Mouse (Mus musculus) liver, embryonic 11.5 days (tissue): ENCODE results near the gene Lgals3bp. TPM values are rescaled to one million over a fixed set of nuclear protein-coding genes. Genes with fewer than 3 reads are reported as not detected.

Source experiments
- ATAC-seq: fragments of 200-750 bp; cut with Nextera tagmentation; replicated peaks from 2 replicates; pipeline ENCODE4 v1.8.0; 2017; ENCODE audit warnings: moderate number of reproducible peaks, mild to moderate bottlenecking, moderate TSS enrichment, moderate library complexity; ENCODE audit not compliant: low FRiP score
- DNase-seq: peaks from one replicate; pipeline ENCODE4 v3.0.0-alpha.2; 2017; ENCODE audit warnings: low spot score
- H3K27ac ChIP-seq: fragments of 300-500 bp; sonication (generic); 2 replicates; pipeline ENCODE4 v1.5.1; 2014; ENCODE audit warnings: mild to moderate bottlenecking, low read depth, low read length, control low read depth
- H3K27me3 ChIP-seq: fragments of 300-500 bp; sonication (generic); replicated peaks from 2 replicates; pipeline ENCODE4 v1.6.1; 2014; ENCODE audit warnings: low read length, mixed read lengths; ENCODE audit not compliant: control insufficient read depth, insufficient read depth
- H3K36me3 ChIP-seq: fragments of 300-500 bp; sonication (generic); 2 replicates; pipeline ENCODE4 v1.6.1; 2014; ENCODE audit warnings: mild to moderate bottlenecking, low read length, moderate library complexity, mixed read lengths; ENCODE audit not compliant: control insufficient read depth, insufficient read depth
- H3K4me1 ChIP-seq: fragments of 300-500 bp; sonication (generic); replicated peaks from 2 replicates; pipeline ENCODE4 v1.6.1; 2014; ENCODE audit warnings: low read length, mixed read lengths; ENCODE audit not compliant: control insufficient read depth, insufficient read depth
- H3K4me2 ChIP-seq: fragments of 300-500 bp; sonication (generic); 2 replicates; pipeline ENCODE4 v1.6.1; 2014; ENCODE audit warnings: mild to moderate bottlenecking, control low read depth, moderate library complexity
- H3K4me3 ChIP-seq: fragments of 300-500 bp; sonication (generic); 2 replicates; pipeline ENCODE4 v1.5.1; 2014; ENCODE audit warnings: low read depth, low read length, control low read depth
- H3K9ac ChIP-seq: fragments of 300-500 bp; sonication (generic); 2 replicates; pipeline ENCODE4 v1.6.1; 2014; ENCODE audit warnings: low read depth, low read length, control low read depth
- H3K9me3 ChIP-seq: fragments of 300-500 bp; sonication (generic); 2 replicates; pipeline ENCODE4 v1.6.1; 2016; ENCODE audit warnings: low read length, inconsistent platforms, mixed read lengths; ENCODE audit not compliant: control insufficient read depth
- WGBS: fragments of 180-500 bp; shearing (Covaris S2); extraction: QIAGEN DNeasy Blood & Tissue Kit; methylation state at CpG from one replicate; pipeline ENCODE4 v1.1.7; 2014; 5-methylcytosine and 5-hydroxymethylcytosine counted together
- polyA plus RNA-seq: library from polyadenylated mRNA; unstranded; fragments of >200 nt; fragmentation: Nextera tagmentation; extraction: Ambion mirVana; gene quantifications from 2 replicates; pipeline ENCODE4 v1.2.1, GENCODE M21; 2014

The Lgals3bp gene
- polyA plus RNA-seq, 1 experiment from 2014 or later, result 23.3 TPM

- peak overlapping the region; percentile 52; the same call in 1 of the 2 replicates for H3K27ac ChIP-seq
- H3K4me3 ChIP-seq, result no peak overlapping the region
- no peak overlapping the region for H3K9ac ChIP-seq
- peak overlapping the region; percentile 53 for H3K4me2 ChIP-seq
- ATAC-seq, result no peak
- WGBS, result 28% methylated on average over 3 of the region's 3 CpGs
- peaks cover 15% of the 10 kb centered on the region for H3K4me1 ChIP-seq
- H3K9me3 ChIP-seq, result no peaks in the 10 kb centered on the region
- H3K36me3 ChIP-seq, result no peaks in the 10 kb centered on the region
- no peak for DNase-seq
- H3K27me3 ChIP-seq, result peaks cover 9% of the 10 kb centered on the region; the same call in 1 of the 2 replicates
Measured at GRCm38 (mm10) chr11:118427266-118427779, 25.4 kb upstream of the Lgals3bp start.

GRCm38 (mm10) chr11:118426765-118427164 is 24.9 kb upstream of the Lgals3bp start:
- Histone ChIP-seq H3K4me1 (peaks cover 15% of the 10 kb centered on the region), H3K27ac (no peak overlapping the region), H3K4me2 (no peak overlapping the region), H3K27me3 (peaks cover 9% of the 10 kb centered on the region; the same call in 1 of the 2 replicates), H3K36me3 (no peaks in the 10 kb centered on the region), H3K9me3 (no peaks in the 10 kb centered on the region), H3K9ac (no peak overlapping the region), H3K4me3 (no peak overlapping the region)
- DNase-seq (no peak), ATAC-seq (no peak)
- 65% methylated on average over 5 of the region's 5 CpGs for WGBS

GRCm38 (mm10) chr11:118424621-118425335 is 22.9 kb upstream of the Lgals3bp start:
- Histone ChIP-seq H3K4me1 (peaks cover 15% of the 10 kb centered on the region), H3K4me3 (no peak overlapping the region), H3K36me3 (no peaks in the 10 kb centered on the region), H3K27me3 (peaks cover 9% of the 10 kb centered on the region; the same call in 1 of the 2 replicates), H3K9ac (no peak overlapping the region), H3K9me3 (no peaks in the 10 kb centered on the region), H3K4me2 (no peak overlapping the region), H3K27ac (no peak overlapping the region)
- ATAC-seq (no peak), DNase-seq (no peak)
- 57% methylated on average over 13 of the region's 13 CpGs for WGBS

GRCm38 (mm10) chr11:118423266-118423971 is 21.5 kb upstream of the Lgals3bp start:
- Histone ChIP-seq H3K27me3 (peaks cover 5% of the 10 kb centered on the region; the same call in 1 of the 2 replicates), H3K4me3 (no peak overlapping the region), H3K27ac (no peak overlapping the region), H3K4me2 (peak overlapping the region; percentile 23), H3K4me1 (peaks cover 15% of the 10 kb centered on the region), H3K9me3 (no peaks in the 10 kb centered on the region), H3K9ac (no peak overlapping the region), H3K36me3 (no peaks in the 10 kb centered on the region)
- peak; percentile 61 for DNase-seq
- no peak for ATAC-seq
- 9% methylated on average over 18 of the region's 18 CpGs for WGBS

- Histone ChIP-seq H3K4me1 (peaks cover 17% of the 10 kb centered on the region), H3K4me3 (no peak overlapping the region), H3K9me3 (no peaks in the 10 kb centered on the region), H3K27me3 (no peaks in the 10 kb centered on the region), H3K27ac (no peak overlapping the region), H3K36me3 (peaks cover 3% of the 10 kb centered on the region; the same call in 1 of the 2 replicates), H3K4me2 (no peak overlapping the region), H3K9ac (no peak overlapping the region)
- ATAC-seq, result no peak
- DNase-seq, result no peak
- 76% methylated on average over 7 of the region's 7 CpGs for WGBS
Measured at GRCm38 (mm10) chr11:118420261-118420660, 18.4 kb upstream of the Lgals3bp start.

GRCm38 (mm10) chr11:118418834-118419504 is 17.1 kb upstream of the Lgals3bp start, which contains the start of gene Cant1:
TSS of gene Cant1 (minus strand) at chr11:118419086.
- under 1% methylated on average over 50 of the region's 50 CpGs for WGBS
- peak within 1 kb of the TSS; percentile 49; the same call in 1 of the 2 replicates for H3K27ac ChIP-seq
- peak; percentile 91 for DNase-seq
- ATAC-seq, result peak; percentile 96
- H3K4me3 ChIP-seq, result peak within 1 kb of the TSS; percentile 78
- no peaks in the 10 kb centered on the region for H3K9me3 ChIP-seq
- H3K36me3 ChIP-seq, result peaks cover 6% of the 10 kb centered on the region; the same call in 1 of the 2 replicates
- no peaks in the 10 kb centered on the region for H3K27me3 ChIP-seq
- H3K9ac ChIP-seq, result peak within 1 kb of the TSS; percentile 82
- H3K4me1 ChIP-seq, result peaks cover 12% of the 10 kb centered on the region
- peak within 1 kb of the TSS; percentile 74 for H3K4me2 ChIP-seq

- DNase-seq (no peak), ATAC-seq (no peak; the same call in 1 of the 2 replicates)
- Histone ChIP-seq H3K4me2 (peak overlapping the region; percentile 74), H3K27me3 (no peaks in the 10 kb centered on the region), H3K4me1 (peaks cover 9% of the 10 kb centered on the region), H3K27ac (0 out of 2 replicates have a peak overlapping the region, but pooled peaks have one; percentile 9), H3K36me3 (peaks cover 6% of the 10 kb centered on the region; the same call in 1 of the 2 replicates), H3K9ac (peak overlapping the region; percentile 82), H3K9me3 (no peaks in the 10 kb centered on the region), H3K4me3 (peak overlapping the region; percentile 78)
- WGBS, result 3% methylated on average over 12 of the region's 12 CpGs
Measured at GRCm38 (mm10) chr11:118418442-118418833, 16.5 kb upstream of the Lgals3bp start.

- 93% methylated on average over 9 of the region's 9 CpGs for WGBS
- Histone ChIP-seq H3K36me3 (peaks cover 6% of the 10 kb centered on the region; the same call in 1 of the 2 replicates), H3K9me3 (no peaks in the 10 kb centered on the region), H3K4me1 (peaks cover 9% of the 10 kb centered on the region), H3K4me3 (peak overlapping the region; percentile 78), H3K9ac (peak overlapping the region; percentile 82), H3K27ac (no peak overlapping the region), H3K27me3 (no peaks in the 10 kb centered on the region), H3K4me2 (peak overlapping the region; percentile 74)
- DNase-seq, result no peak
- ATAC-seq, result no peak
Measured at GRCm38 (mm10) chr11:118417496-118417895, 15.6 kb upstream of the Lgals3bp start.
